In genomic region chr4:145193406-145193805, GRCm38 (mm10) we compare ENCODE assay signal across 8 mouse cellular contexts. TPM values are rescaled to one million over a fixed set of nuclear protein-coding genes. Genes with fewer than 3 reads are reported as not detected.
DNase-seq lines count a peak whose midpoint lies in the region; ATAC-seq and TF ChIP-seq lines count a peak whose summit lies in the region.

No protein-coding gene starts in this region.

- TF ChIP-seq CTCF in bone marrow macrophage, adult 2 months (IDR thresholded peaks at IDR 0.05; ENCODE audit: low read depth, low read length): no peak

- peaks cover 20% of the 10 kb centered on the region for H3K36me3 ChIP-seq in heart, embryonic 15.5 days
- peaks cover 15% of the 10 kb centered on the region; the same call in 1 of the 2 replicates for H3K36me3 ChIP-seq in hindbrain, embryonic 12.5 days
- no peaks in the 10 kb centered on the region; the same call in 1 of the 2 replicates for H3K36me3 ChIP-seq in midbrain, embryonic 11.5 days (ENCODE audit: control insufficient read depth, insufficient read depth, low read length)

- no peak for ATAC-seq in heart, embryonic 15.5 days (replicated peaks; ENCODE audit: insufficient number of reproducible peaks, insufficient read depth, low FRiP score, low read depth)
- ATAC-seq in hindbrain, embryonic 12.5 days (ENCODE audit: low FRiP score): no peak
- ATAC-seq in midbrain, embryonic 11.5 days (ENCODE audit: low FRiP score): no peak

- 33% methylated on average over 3 of the region's 3 CpGs for WGBS in heart, embryonic 15.5 days
- 54% methylated on average over 3 of the region's 3 CpGs for WGBS in hindbrain, embryonic 12.5 days
- WGBS in midbrain, embryonic 11.5 days: 57% methylated on average over 3 of the region's 3 CpGs

- peaks cover 19% of the 10 kb centered on the region for H3K4me1 ChIP-seq in heart, embryonic 15.5 days (replicated peaks)
- H3K4me1 ChIP-seq in bone marrow macrophage, adult 2 months (ENCODE audit: control insufficient read depth, insufficient read depth, low read length): peaks cover 18% of the 10 kb centered on the region
- peaks cover 9% of the 10 kb centered on the region for H3K4me1 ChIP-seq in hindbrain, embryonic 12.5 days
- H3K4me1 ChIP-seq in midbrain, embryonic 11.5 days (ENCODE audit: control insufficient read depth, insufficient read depth, low read length): peaks cover 7% of the 10 kb centered on the region

- peak overlapping the region; percentile 76 for H3K4me2 ChIP-seq in heart, embryonic 15.5 days
- peak overlapping the region; percentile 93 for H3K4me2 ChIP-seq in hindbrain, embryonic 12.5 days (replicated peaks)
- H3K4me2 ChIP-seq in midbrain, embryonic 11.5 days: peak overlapping the region; percentile 83

- no peaks in the 10 kb centered on the region for H3K9me3 ChIP-seq in heart, embryonic 15.5 days (replicated peaks)
- no peaks in the 10 kb centered on the region for H3K9me3 ChIP-seq in hindbrain, embryonic 12.5 days (replicated peaks)
- no peaks in the 10 kb centered on the region for H3K9me3 ChIP-seq in midbrain, embryonic 11.5 days (ENCODE audit: control insufficient read depth, low read length)

- DNase-seq in heart, postnatal 25 days (ENCODE audit: low spot score): no peak
- no peak for DNase-seq in midbrain, embryonic 11.5 days (ENCODE audit: low spot score, missing footprints)
- DNase-seq in B cell, adult 2 months: no peak
- DNase-seq in cerebellum, postnatal 4 days (ENCODE audit: low spot score in 2 of 2): no peak
- no peak for DNase-seq in frontal cortex, postnatal 25 days (ENCODE audit: low spot score in 2 of 2)

- peak overlapping the region; percentile 98 for H3K4me3 ChIP-seq in heart, embryonic 15.5 days
- peak overlapping the region; percentile 78; the same call in 1 of the 2 replicates for H3K4me3 ChIP-seq in bone marrow macrophage, adult 2 months (ENCODE audit: insufficient read depth, low read length)
- peak overlapping the region; percentile 83; the same call in 1 of the 2 replicates for H3K4me3 ChIP-seq in hindbrain, embryonic 12.5 days
- no peak overlapping the region for H3K4me3 ChIP-seq in midbrain, embryonic 11.5 days (ENCODE audit: low read depth, low read length)

- no peak for TF ChIP-seq POLR2A in bone marrow macrophage, adult 2 months (IDR thresholded peaks at IDR 0.05; ENCODE audit: borderline replicate concordance, low read depth, low read length)

- H3K27me3 ChIP-seq in heart, embryonic 15.5 days: no peaks in the 10 kb centered on the region
- H3K27me3 ChIP-seq in hindbrain, embryonic 12.5 days: no peaks in the 10 kb centered on the region
- no peaks in the 10 kb centered on the region for H3K27me3 ChIP-seq in midbrain, embryonic 11.5 days (ENCODE audit: control insufficient read depth, insufficient read depth, low read length)

- H3K9ac ChIP-seq in heart, embryonic 15.5 days: 0 out of 2 replicates have a peak overlapping the region, but pooled peaks have one; percentile 92
- H3K9ac ChIP-seq in hindbrain, embryonic 12.5 days: no peak overlapping the region
- H3K9ac ChIP-seq in midbrain, embryonic 11.5 days (ENCODE audit: low read length): no peak overlapping the region; the same call in 1 of the 2 replicates

- peak overlapping the region; percentile 93 for H3K27ac ChIP-seq in heart, embryonic 15.5 days
- no peak overlapping the region for H3K27ac ChIP-seq in bone marrow macrophage, adult 2 months (ENCODE audit: insufficient read depth, low read depth, low read length)
- no peak overlapping the region for H3K27ac ChIP-seq in hindbrain, embryonic 12.5 days
- no peak overlapping the region for H3K27ac ChIP-seq in midbrain, embryonic 11.5 days (ENCODE audit: low read depth, low read length)

- intact Hi-C loops in heart, postnatal 25 days (cut with DNase I): loop anchor here (5.0 kb wide), 1 partner anchor 36 kb away; no protein-coding TSS in a partner anchor

RNA-seq across cellular contexts. Expression of gene Vps13d, which starts 1.4 kb away (rescaled TPM):
- polyA plus RNA-seq in heart, embryonic 15.5 days (2015; fragmentation: Nextera tagmentation; extraction: Ambion mirVana): 6.9 and 7.3 TPM in 2 replicates
- total RNA-seq in heart, postnatal 25 days (2021): 10 to 100 TPM; 61.5 to 64.3 TPM
- polyA plus RNA-seq in bone marrow macrophage, adult 2 months (2012; ENCODE audit: insufficient read depth, insufficient read length, missing spikeins): 37.4 and 44.8 TPM in 2 replicates
- 6.7 and 7.2 TPM in 2 replicates for polyA plus RNA-seq in hindbrain, embryonic 12.5 days (2016; fragmentation: Nextera tagmentation; extraction: Ambion mirVana)
- polyA plus RNA-seq in midbrain, embryonic 11.5 days (2014; fragmentation: Nextera tagmentation; extraction: Ambion mirVana): 8.2 and 8.7 TPM in 2 replicates

RNA-seq across cellular contexts. Expression of gene Tnfrsf1b, which starts 53.3 kb away (rescaled TPM):
- polyA plus RNA-seq in heart, embryonic 15.5 days (2015; fragmentation: Nextera tagmentation; extraction: Ambion mirVana): 2.9 and 6.0 TPM in 2 replicates
- 1 to 10 TPM; 5.3 to 5.5 TPM for total RNA-seq in heart, postnatal 25 days (2021)
- 181 and 222 TPM in 2 replicates for polyA plus RNA-seq in bone marrow macrophage, adult 2 months (2012; ENCODE audit: insufficient read depth, insufficient read length, missing spikeins)
- 2.6 and 3.4 TPM in 2 replicates for polyA plus RNA-seq in hindbrain, embryonic 12.5 days (2016; fragmentation: Nextera tagmentation; extraction: Ambion mirVana)
- polyA plus RNA-seq in midbrain, embryonic 11.5 days (2014; fragmentation: Nextera tagmentation; extraction: Ambion mirVana): 1.9 and 2.4 TPM in 2 replicates

Comparison
In these comparisons a context has a peak if more than half of its experiments do, and no peak if none do; other contexts are left out.
1. RNA of gene Tnfrsf1b, which starts 53.3 kb away (polyA plus RNA-seq): 181 to 222 TPM in bone marrow macrophage, adult 2 months; 2.9 to 6.0 TPM in heart, embryonic 15.5 days, 2.6 to 3.4 TPM in hindbrain, embryonic 12.5 days and 1.9 to 2.4 TPM in midbrain, embryonic 11.5 days; every median in the first group is over 10 times any median in the second.
2. Peak in every context shown above with its lines, with median percentiles within 50 percentile points of each other: H3K4me2 ChIP-seq.